Mouse (Mus musculus): ENCODE measurements around the gene Nfil3. TPM values are rescaled to one million over a fixed set of nuclear protein-coding genes. Genes with fewer than 3 reads are reported as not detected.

Gene Nfil3
- polyA plus RNA-seq, 1 experiment, result 16.8 TPM

DNA sequence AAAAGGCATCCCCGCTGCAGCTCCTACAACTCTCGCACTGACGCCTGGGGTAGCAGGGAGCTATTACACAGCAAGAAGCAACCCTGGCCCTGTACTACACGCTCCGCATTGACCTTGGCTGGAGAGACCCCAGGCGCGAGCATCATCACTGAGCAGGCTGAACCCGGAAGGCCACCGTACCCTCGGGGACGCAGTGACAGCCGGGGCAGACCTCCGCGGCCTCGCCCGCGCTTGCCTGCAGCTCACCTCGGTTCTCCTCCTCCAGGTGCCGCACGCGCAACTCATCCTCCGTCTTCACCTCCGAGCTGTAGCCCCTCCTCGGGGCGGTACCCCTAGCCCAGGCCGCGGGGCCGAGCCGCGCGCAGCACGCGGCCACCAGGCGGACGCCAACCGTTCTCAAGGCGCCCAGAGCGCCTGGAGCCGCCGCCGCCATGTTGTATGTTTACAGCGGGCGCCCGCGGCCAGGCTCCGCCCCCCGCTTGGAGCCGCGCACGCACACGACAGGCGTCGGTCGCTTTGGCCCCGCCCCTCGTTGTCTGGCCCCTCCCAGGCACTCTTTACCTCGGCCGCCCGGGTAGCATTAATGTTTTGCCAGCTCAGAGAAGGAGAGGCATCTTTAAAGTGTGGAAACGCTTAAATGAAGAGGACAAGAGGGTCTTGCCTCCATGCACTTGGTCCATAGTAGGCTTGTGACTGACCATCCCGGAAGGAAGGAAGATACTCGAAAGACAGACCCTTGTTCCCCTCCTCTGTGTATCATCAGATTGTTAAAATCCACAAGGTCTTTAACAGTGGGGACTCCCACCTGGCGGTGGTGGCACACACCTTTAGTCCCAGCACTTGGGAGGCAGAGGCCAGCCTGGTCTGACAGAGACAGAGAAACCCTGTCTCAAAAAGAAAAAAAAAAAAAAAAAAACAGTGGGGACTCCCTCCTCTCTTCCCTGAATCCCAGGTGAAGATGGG is 51.4 kb downstream of the Nfil3 start, which contains the start of gene Auh:
Gene Auh (minus strand): TSS at position 473 of the 963 bp plus-strand sequence.
- DNase-seq (ENCODE audit: low read depth), result peak; percentile 96
- TF ChIP-seq POLR2A (IDR thresholded peaks at IDR 0.05; ENCODE audit: borderline replicate concordance, extremely low read depth, insufficient read depth, insufficient read length, poor library complexity, severe bottlenecking), result peak; percentile 90
- no peak for TF ChIP-seq CTCF (IDR thresholded peaks at IDR 0.05; ENCODE audit: borderline replicate concordance, extremely low read depth, insufficient read depth, insufficient read length)

DNA sequence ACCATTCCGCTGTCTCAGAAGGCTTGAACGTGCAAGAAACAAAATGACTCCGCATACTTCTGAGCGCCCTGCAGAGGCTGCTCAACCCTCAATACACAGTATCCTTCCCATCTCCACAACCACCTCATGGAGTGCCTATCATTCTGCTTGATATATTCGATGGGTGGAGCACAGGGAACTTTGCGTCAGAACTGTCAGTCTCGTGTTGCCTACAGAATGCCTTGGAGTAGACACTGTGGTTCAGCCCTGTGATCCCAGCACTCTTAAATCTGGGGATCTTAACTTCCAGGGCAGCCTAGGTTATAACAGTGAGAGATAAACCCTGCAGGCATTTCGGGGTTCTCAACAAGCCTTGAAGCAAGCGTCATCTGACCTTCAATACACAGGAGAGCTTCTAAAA is 52.5 kb downstream of the Nfil3 start:
- TF ChIP-seq POLR2A (IDR thresholded peaks at IDR 0.05; ENCODE audit: borderline replicate concordance, extremely low read depth, insufficient read depth, insufficient read length, poor library complexity, severe bottlenecking) (no peak), CTCF (IDR thresholded peaks at IDR 0.05; ENCODE audit: borderline replicate concordance, extremely low read depth, insufficient read depth, insufficient read length) (no peak)
- DNase-seq (ENCODE audit: low read depth), result no peak

DNA sequence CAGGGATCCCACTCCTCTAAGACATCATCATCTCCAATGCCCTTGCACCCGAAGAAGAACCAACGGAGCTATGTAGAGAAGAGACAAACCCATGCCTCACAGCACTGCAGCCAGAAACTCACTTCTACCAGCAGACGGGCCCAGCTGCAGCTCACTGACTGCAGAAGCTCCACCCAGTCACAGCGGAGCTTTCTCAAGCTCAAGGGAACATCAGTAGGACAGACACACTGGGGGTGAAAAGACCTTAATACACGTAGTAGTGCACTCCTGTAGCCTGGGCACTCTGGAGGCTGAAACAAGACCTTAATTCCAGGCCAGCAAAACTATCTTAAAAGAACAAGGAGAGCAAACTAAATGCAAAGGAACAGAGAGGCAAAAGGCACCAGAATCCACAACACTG is 56.4 kb downstream of the Nfil3 start:
- DNase-seq (ENCODE audit: low read depth), result no peak
- TF ChIP-seq POLR2A (IDR thresholded peaks at IDR 0.05; ENCODE audit: borderline replicate concordance, extremely low read depth, insufficient read depth, insufficient read length, poor library complexity, severe bottlenecking) (no peak), CTCF (IDR thresholded peaks at IDR 0.05; ENCODE audit: borderline replicate concordance, extremely low read depth, insufficient read depth, insufficient read length) (no peak)

DNA sequence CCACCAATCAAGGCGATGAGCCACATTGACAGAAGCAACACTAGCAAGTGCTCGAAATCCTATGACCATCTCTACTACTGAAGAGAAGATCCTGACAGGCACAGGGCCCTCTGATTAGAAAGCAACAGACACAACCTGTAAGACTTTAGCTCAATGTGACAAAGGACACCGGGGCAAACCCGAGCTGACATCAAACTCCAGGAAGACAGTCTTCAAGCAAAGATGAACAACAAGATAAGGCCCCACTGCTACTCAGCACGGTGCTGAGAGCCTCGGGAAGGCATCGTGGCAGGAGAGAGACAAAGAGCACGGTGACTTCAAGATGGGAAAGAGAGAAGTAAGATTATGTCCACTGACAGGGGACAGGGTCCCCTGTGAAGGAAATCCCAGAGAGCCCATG is 58.9 kb downstream of the Nfil3 start:
- DNase-seq (ENCODE audit: low read depth), result no peak

DNA sequence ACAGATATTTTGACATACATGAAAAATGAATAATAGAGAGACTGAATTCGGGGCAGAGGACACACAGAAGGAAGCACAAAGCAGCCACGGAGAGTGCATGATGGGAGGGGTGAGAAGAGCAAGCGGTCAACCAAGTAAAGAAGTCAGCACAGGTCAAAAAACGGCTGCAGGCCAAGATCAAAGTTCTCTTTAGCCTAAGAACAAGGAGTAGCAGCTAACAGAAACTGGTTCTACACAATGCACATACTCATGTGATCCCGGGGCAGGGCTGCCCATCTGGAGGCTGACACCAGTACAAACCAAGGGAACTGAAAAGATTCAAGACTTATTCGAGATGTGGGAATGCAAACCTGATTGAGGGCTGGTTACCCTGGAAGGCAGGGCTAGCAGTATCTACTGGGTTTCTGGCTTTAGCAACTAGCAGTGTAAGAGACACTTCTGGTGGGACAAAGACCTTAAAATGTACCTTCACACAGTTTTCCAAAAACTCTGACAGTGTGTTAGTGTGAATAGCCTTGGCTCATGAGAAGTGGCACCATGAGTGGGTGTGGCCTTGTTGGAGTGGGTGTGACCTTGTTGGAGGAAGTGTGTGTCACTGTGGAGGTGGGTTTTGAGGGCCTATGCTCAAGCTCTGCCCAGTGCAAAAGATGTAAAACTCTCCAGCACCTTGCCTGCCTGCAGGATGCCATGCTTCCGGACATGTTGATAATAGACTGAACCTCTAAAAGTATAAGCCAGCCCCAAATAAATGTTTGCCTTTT is 59.6 kb downstream of the Nfil3 start:
- no peak for DNase-seq (ENCODE audit: low read depth)
- no peak for TF ChIP-seq CTCF (IDR thresholded peaks at IDR 0.05; ENCODE audit: borderline replicate concordance, extremely low read depth, insufficient read depth, insufficient read length)
- TF ChIP-seq POLR2A (IDR thresholded peaks at IDR 0.05; ENCODE audit: borderline replicate concordance, extremely low read depth, insufficient read depth, insufficient read length, poor library complexity, severe bottlenecking), result no peak

More for the DNA sequence above, 58.9 kb downstream of the Nfil3 start:
- TF ChIP-seq CTCF (IDR thresholded peaks at IDR 0.05; ENCODE audit: borderline replicate concordance, extremely low read depth, insufficient read depth, insufficient read length), result no peak
- TF ChIP-seq POLR2A (IDR thresholded peaks at IDR 0.05; ENCODE audit: borderline replicate concordance, extremely low read depth, insufficient read depth, insufficient read length, poor library complexity, severe bottlenecking), result no peak

DNA sequence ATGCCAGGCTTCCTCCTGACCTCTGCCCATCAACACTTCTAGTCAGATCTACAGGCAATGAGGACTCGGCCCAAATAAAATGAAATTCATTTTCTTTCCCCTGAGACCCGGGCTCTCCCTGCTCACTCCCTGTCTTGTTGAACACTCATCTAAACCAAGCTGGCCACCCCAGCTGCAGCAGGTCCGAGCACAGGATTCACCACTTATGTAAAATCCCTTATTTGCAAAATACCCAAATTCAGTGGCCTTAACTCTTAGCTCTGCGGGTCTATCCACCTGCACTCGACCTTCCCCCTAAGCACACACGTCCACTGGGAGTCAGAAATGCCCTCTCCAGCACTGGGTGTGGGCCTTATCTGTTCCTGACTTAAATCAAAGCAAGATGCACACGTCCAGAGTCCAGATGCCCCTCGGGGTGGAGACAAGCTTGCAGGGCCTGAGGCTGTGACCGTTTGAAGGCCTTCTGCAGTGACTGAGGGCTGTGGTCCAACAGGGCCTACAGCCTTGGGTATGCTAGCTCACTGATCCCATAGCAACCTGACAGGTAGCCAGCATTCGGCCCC is 61.0 kb downstream of the Nfil3 start:
- TF ChIP-seq CTCF (IDR thresholded peaks at IDR 0.05; ENCODE audit: borderline replicate concordance, extremely low read depth, insufficient read depth, insufficient read length), result no peak
- no peak for TF ChIP-seq POLR2A (IDR thresholded peaks at IDR 0.05; ENCODE audit: borderline replicate concordance, extremely low read depth, insufficient read depth, insufficient read length, poor library complexity, severe bottlenecking)
- DNase-seq (ENCODE audit: low read depth), result no peak

DNA sequence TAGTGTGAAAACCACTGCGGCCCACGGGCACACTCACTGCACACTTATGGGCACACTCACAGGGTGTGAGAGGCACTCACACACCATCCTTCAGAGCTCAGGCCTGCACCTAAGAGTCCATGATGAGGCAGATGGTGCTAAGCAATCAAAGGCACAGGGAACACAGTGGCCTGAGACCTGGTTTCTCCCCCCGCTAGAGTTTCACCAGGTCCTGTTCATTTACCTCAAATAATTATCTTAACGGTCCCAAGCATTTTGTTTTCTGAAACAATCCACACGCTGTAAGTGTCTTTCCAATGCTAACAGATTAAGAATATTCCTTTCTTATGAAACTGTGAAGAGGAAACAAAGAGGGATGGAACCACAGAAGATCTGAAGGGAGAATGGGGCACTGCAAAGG is 62.5 kb downstream of the Nfil3 start:
- DNase-seq (ENCODE audit: low read depth), result no peak
- TF ChIP-seq POLR2A (IDR thresholded peaks at IDR 0.05; ENCODE audit: borderline replicate concordance, extremely low read depth, insufficient read depth, insufficient read length, poor library complexity, severe bottlenecking) (no peak), CTCF (IDR thresholded peaks at IDR 0.05; ENCODE audit: borderline replicate concordance, extremely low read depth, insufficient read depth, insufficient read length) (no peak)

Other genes starting within 250 kb of the Nfil3 start
- 39.7 and 42.9 TPM in 2 replicates for gene Auh, start 51.4 kb downstream of the Nfil3 start, polyA plus RNA-seq (2012; rRNA removed)